Mouse (Mus musculus) cerebellum, postnatal 4 days (tissue): ENCODE results near the gene Pwwp2b.

Experiments used
- DNase-seq, 2 experiments: peaks; one replicate each; pipeline ENCODE4 v3.0.0; 2022; ENCODE audit warnings: low spot score in 2 of 2, mixed read lengths in 1 of 2

Pwwp2b gene

DNA sequence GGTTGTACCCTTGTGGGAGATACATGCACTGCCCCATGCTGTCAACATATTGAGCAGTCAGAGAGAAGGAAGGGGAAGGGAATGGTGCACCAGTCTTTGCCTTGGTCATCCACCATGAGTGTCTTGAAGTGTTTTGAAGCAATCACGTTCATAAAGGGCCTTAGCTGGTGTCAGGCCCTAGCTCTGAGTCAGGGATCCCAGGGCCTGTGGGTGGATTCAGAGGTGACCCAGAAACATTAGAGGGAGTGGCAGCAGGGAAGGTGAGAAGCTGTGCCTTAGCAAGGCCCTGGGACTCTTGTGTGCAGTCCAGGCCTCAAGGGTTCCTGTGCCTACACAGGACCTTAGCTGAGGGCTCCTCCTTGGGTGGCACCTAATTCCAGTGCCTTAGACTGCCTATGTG is 24.2 kb upstream of the Pwwp2b start:
- no peak for DNase-seq

DNA sequence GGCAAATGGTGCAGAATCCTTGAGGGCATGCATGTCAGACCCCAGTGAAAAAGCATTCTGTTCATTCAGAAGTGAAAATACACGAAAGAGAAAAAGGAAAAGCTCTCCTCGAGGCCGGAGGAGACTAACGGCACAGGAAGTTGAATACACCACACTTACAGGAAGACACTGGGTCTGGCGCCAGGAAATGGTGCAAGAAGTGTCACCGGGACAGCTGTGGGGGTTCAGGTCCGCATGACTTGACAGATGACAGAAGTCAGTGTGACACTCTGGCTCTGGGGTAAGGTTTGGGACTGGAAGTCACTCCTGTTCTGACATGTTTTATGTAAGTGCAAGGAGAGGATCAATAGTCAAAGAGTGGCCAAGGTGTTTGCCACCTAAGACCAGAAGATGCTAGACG is 23.6 kb upstream of the Pwwp2b start:
- DNase-seq, result no peak

- no peak for DNase-seq
Observed at GRCm38 (mm10) chr7:139226416-139226815, 21.9 kb upstream of the Pwwp2b start.

DNA sequence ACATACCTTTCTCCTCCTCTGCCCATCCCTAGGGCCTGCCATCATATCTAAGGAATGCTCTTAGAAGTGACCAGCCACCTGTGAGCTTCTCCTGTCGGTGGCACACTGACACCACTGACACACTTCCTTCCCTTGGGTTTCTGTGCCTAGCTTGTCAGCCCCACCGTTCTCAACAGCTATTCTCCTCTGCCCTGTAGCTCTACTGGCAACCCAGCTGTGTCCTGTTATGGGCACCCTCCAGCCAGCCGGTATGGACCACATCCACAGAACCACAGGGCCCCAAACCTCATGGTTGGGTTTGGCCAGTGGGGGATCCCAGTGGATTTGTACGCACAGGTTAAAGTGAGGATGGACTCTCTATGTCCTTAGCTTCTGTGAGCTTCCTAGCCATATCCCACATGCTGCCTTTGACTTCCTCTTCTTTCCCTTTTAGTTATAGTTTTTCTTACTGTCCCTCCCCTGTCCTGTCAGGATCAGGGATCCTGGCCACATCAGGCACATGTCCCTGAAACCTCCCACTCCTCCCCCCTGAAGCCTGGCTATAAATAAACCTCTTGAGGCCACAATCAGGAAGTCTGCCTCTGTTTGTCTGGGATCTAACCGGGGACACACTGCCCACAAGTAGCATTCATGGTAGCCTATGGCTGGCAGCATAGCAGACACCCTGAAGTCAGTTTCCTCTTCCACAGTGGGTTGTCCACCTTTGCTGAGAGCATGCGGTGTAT is 19.7 kb upstream of the Pwwp2b start:
- DNase-seq, result no peak

GRCm38 (mm10) chr7:139229837-139230236 is 18.4 kb upstream of the Pwwp2b start:
- no peak for DNase-seq

GRCm38 (mm10) chr7:139230241-139230640 is 18.0 kb upstream of the Pwwp2b start:
- no peak for DNase-seq

- DNase-seq, result peak; percentile 75 to 89
Observed at GRCm38 (mm10) chr7:139233714-139234113, 14.6 kb upstream of the Pwwp2b start.

- DNase-seq, result peak in 1 of 2 experiments; percentile 28
Observed at GRCm38 (mm10) chr7:139234426-139235188, 13.7 kb upstream of the Pwwp2b start.

DNA sequence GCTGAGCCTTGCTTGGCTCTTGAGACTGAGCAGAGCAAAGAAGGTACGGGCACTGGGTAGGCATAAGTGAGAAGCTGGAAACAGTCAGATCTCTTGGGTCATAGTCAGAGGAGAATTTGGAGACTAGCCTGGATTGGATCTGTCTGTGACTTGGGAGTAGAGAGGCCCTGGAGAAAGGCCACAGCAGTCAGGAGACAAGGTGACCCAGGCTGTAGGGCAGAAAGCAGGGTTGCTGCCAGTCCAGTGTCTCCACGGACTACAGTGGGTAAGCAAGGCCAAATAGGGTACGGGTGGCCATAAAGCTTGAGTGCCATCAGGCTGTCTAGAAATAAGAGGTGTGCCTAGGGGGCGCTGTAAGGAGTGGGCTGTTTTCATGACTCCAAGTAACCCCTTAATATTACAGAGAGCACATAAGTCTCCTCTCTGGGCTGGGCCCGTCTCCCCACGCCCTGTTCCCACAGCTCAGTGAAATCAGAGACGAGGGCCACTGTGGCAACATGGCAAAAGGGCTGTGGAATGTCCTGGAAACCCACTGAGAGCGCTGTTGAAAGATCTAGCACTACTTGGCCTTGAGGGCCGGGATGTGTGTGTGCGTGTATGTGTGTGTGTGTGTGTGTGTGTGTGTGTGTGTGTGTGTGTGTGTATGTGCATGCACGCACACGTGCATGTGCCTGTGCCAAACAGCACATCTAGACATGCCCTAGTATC is 12.5 kb upstream of the Pwwp2b start:
- DNase-seq, result no peak

DNA sequence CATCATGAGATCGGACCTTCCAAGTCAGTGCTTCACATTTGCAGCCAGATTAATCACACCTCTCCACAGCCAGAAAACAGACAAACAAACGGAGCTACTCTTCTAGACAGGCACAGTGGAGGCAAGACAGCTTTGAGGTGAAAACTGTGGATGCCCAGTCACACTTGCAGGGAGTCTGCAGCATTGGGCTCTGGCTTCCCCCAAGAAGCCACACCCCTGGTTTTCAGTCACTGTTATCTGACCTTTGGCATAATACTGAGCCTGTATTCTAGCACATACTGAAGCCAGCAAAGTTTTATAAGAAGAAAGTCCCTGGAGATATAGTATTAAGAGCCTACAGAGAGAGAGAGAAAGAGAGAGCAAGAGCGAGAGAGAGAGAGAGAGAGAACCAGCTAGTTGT is 8.8 kb upstream of the Pwwp2b start:
- DNase-seq, result no peak

GRCm38 (mm10) chr7:139246086-139246485 is 2.2 kb upstream of the Pwwp2b start:
- DNase-seq, result no peak

GRCm38 (mm10) chr7:139246931-139247880 is 1.1 kb upstream of the Pwwp2b start:
- DNase-seq, result peak in 1 of 2 experiments; percentile 24

GRCm38 (mm10) chr7:139248615-139249405 is 528 bp downstream of the Pwwp2b start:
- no peak for DNase-seq

- no peak for DNase-seq
Observed at GRCm38 (mm10) chr7:139249406-139250210, 1.3 kb downstream of the Pwwp2b start.

- DNase-seq, result peak in 1 of 2 experiments; percentile 55
Observed at GRCm38 (mm10) chr7:139251881-139252301, 3.6 kb downstream of the Pwwp2b start.

- no peak for DNase-seq
Observed at GRCm38 (mm10) chr7:139252566-139252965, 4.3 kb downstream of the Pwwp2b start.

GRCm38 (mm10) chr7:139252986-139253385 is 4.7 kb downstream of the Pwwp2b start:
- no peak for DNase-seq

DNA sequence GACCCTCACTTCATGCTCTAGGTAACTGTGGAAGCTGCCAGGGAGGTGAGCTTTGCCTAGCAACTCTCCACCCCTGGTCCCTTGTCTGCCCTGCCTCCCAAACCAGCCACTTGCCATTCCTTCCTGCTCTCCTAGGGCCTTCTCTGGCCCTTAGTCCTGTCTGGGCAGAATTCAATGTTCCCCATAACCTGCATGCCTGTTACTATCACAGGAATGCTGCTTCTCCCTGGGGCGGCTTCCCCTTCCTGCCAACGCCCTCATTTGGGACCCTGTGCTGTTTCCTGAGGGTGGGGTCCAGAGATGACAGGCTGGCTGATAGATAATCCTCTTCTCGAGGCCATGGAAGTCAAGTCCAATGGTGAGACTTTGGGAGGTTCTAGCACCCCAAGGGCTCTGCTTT is 5.2 kb downstream of the Pwwp2b start:
- no peak for DNase-seq

DNA sequence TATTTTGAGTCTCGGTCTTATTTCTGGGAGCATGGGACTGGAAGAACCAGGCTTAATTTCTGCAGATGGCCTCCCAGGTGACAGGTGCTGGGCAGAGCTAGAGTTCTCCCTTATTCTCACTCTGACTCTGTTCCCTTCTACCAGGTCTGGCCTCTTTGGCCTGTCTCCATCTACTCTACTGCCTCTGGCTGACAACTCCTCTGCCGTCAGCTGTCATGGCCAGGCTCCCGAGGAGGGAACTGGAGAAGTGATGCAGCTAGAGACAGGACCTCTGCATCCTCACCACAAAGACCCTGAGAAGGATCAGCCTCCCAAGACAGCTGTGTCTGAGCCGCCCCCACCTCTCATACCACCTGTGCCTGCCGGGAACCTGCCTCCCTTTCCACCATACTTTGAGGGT is 6.3 kb downstream of the Pwwp2b start:
- DNase-seq, result no peak
